28 mouse cellular contexts compared by ENCODE assay signal in the genomic region with DNA sequence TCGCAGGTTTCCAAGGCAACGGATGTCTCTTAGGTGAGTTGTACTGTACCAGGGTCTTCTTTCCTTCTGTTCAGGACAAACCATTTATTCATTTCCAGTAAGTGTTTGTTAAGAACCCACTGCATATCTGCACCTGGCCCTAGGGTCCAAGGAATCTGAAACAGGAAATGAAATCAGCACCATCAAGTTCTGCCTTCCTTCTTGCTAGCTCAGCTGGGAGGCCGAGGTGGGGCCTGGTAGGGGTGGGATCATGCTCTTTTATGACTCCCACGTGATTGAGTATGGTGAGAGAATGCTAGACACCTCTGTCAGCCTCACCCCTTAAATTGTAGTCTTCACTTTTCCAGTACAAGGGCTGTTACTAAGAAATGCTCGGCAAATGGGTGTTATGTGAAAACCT. TPM values are rescaled to one million over a fixed set of nuclear protein-coding genes. Genes with fewer than 3 reads are reported as not detected.
DNase-seq lines count a peak whose midpoint lies in the region; ATAC-seq and TF ChIP-seq lines count a peak whose summit lies in the region.
"Had no signal": no experiment of that assay in that cellular context is flagged by ENCODE, and none has a peak within 500 bp of the region (broad histone marks: within the 10 kb centered on the region; RNA-seq: fewer than 3 reads in every experiment).

No protein-coding gene starts in this region.

- no peak for TF ChIP-seq CTCF in thymus, adult 2 months (IDR thresholded peaks at IDR 0.05; ENCODE audit: borderline replicate concordance, control insufficient read depth, extremely low read depth, insufficient read depth, low read length, poor library complexity)

- no peak overlapping the region for H3K27ac ChIP-seq in thymus, adult 2 months (ENCODE audit: control insufficient read depth, insufficient read depth, low read length)
- H3K27ac ChIP-seq in intestine, embryonic 16.5 days (ENCODE audit: low read length), result no peak overlapping the region
- H3K27ac ChIP-seq: embryonic facial prominence, embryonic 15.5 days; heart, adult 2 months; heart, embryonic 13.5 days; hindbrain, embryonic 12.5 days; layer of hippocampus, adult 2 months; limb, embryonic 15.5 days; liver, embryonic 14.5 days; neural tube, embryonic 13.5 days; stomach, embryonic 15.5 days had no signal

- H3K27me3 ChIP-seq in thymus, adult 2 months (ENCODE audit: control insufficient read depth, insufficient read depth, low read length), result no peaks in the 10 kb centered on the region
- H3K27me3 ChIP-seq in intestine, embryonic 16.5 days (replicated peaks; ENCODE audit: control insufficient read depth, insufficient read depth, low read length), result no peaks in the 10 kb centered on the region
- H3K27me3 ChIP-seq: embryonic facial prominence, embryonic 15.5 days; heart, embryonic 13.5 days; hindbrain, embryonic 12.5 days; limb, embryonic 15.5 days; neural tube, embryonic 13.5 days; stomach, embryonic 15.5 days had no signal

- no peaks in the 10 kb centered on the region for H3K9me3 ChIP-seq in intestine, embryonic 16.5 days (ENCODE audit: control insufficient read depth, low read length)
- H3K9me3 ChIP-seq: embryonic facial prominence, embryonic 15.5 days; heart, embryonic 13.5 days; hindbrain, embryonic 12.5 days; limb, embryonic 15.5 days; neural tube, embryonic 13.5 days; stomach, embryonic 15.5 days had no signal

- no peaks in the 10 kb centered on the region for H3K36me3 ChIP-seq in thymus, adult 2 months (ENCODE audit: control insufficient read depth, insufficient read depth, low read length)
- H3K36me3 ChIP-seq in intestine, embryonic 16.5 days (ENCODE audit: control insufficient read depth, insufficient read depth, low read length), result no peaks in the 10 kb centered on the region
- H3K36me3 ChIP-seq: embryonic facial prominence, embryonic 15.5 days; heart, embryonic 13.5 days; hindbrain, embryonic 12.5 days; limb, embryonic 15.5 days; neural tube, embryonic 13.5 days; stomach, embryonic 15.5 days had no signal

- WGBS in thymus, adult 2 months, result 52% methylated on average over 5 of the region's 5 CpGs
- 56% methylated on average over 5 of the region's 5 CpGs for WGBS in intestine, embryonic 16.5 days

- no peak for TF ChIP-seq POLR2A in thymus, adult 2 months (IDR thresholded peaks at IDR 0.05; ENCODE audit: control insufficient read depth, extremely low read depth, insufficient read depth, low read length, poor library complexity)

- peak; percentile 74 for ATAC-seq in intestine, embryonic 16.5 days
- ATAC-seq: forebrain, embryonic 14.5 days; midbrain, embryonic 16.5 days had no signal

- DNase-seq in thymus, adult 2 months, result peak; percentile 22
- DNase-seq in thymus, adult 18-20 months, result no peak
- peak; percentile 51 for DNase-seq in thymus, postnatal 0 days (ENCODE audit: low spot score)
- DNase-seq in adrenal gland, postnatal 36 days, result no peak
- no peak for DNase-seq in cerebellum, postnatal 36 days
- DNase-seq in layer of hippocampus, adult 11-12 months (ENCODE audit: low spot score), result no peak
- DNase-seq: adrenal gland, adult 2 months; cerebellum, adult 2 months; cerebellum, postnatal 25 days; gastrocnemius, postnatal 25 days; heart, adult 2 months; heart, postnatal 14 days; kidney, adult 2 months; kidney, postnatal 10 days; layer of hippocampus, postnatal 36 days; lung, embryonic 14.5 days had no signal

- peaks cover 5% of the 10 kb centered on the region for H3K4me1 ChIP-seq in thymus, adult 2 months (replicated peaks; ENCODE audit: control insufficient read depth, insufficient read depth, low read length)
- no peaks in the 10 kb centered on the region for H3K4me1 ChIP-seq in intestine, embryonic 16.5 days (ENCODE audit: control insufficient read depth, insufficient read depth, low read length)
- H3K4me1 ChIP-seq: heart, embryonic 13.5 days; hindbrain, embryonic 12.5 days; stomach, embryonic 15.5 days had no signal

- no peak overlapping the region for H3K9ac ChIP-seq in intestine, embryonic 16.5 days (ENCODE audit: low read depth, low read length)
- H3K9ac ChIP-seq: embryonic facial prominence, embryonic 15.5 days; heart, embryonic 13.5 days; hindbrain, embryonic 12.5 days; limb, embryonic 15.5 days; liver, embryonic 14.5 days; lung, embryonic 14.5 days; neural tube, embryonic 13.5 days; stomach, embryonic 15.5 days had no signal

- no peak overlapping the region for H3K4me3 ChIP-seq in thymus, adult 2 months (ENCODE audit: control insufficient read depth, insufficient read depth, low read length)
- H3K4me3 ChIP-seq in intestine, embryonic 16.5 days (ENCODE audit: low read length), result no peak overlapping the region
- H3K4me3 ChIP-seq: embryonic facial prominence, embryonic 15.5 days; heart, adult 2 months; heart, embryonic 13.5 days; hindbrain, embryonic 12.5 days; layer of hippocampus, adult 2 months; limb, embryonic 15.5 days; myocyte; neural tube, embryonic 13.5 days; stomach, embryonic 15.5 days had no signal

- no peak overlapping the region for H3K4me2 ChIP-seq in intestine, embryonic 16.5 days (ENCODE audit: low read depth, low read length)
- H3K4me2 ChIP-seq: embryonic facial prominence, embryonic 15.5 days; heart, embryonic 13.5 days; hindbrain, embryonic 12.5 days; limb, embryonic 15.5 days; lung, embryonic 14.5 days; neural tube, embryonic 13.5 days; stomach, embryonic 15.5 days had no signal

RNA-seq across cellular contexts. Expression of a gene that starts 13.1 kb away (rescaled TPM):
- polyA plus RNA-seq in thymus, adult 2 months (2012; rRNA removed), result 0.68 and 0.90 TPM in 2 replicates
- polyA plus RNA-seq in intestine, embryonic 16.5 days (2015; fragmentation: Nextera tagmentation; extraction: Ambion mirVana), result 0.36 and 0.72 TPM in 2 replicates
- polyA plus RNA-seq in thymus, postnatal 0 days (2015; fragmentation: Nextera tagmentation; extraction: Ambion mirVana), result 0.33 and 0.82 TPM in 2 replicates
- total RNA-seq in adrenal gland, postnatal 36 days (2021), result under 1 TPM in 1 of 2 experiments, not detected in 1; 0.40 TPM
- total RNA-seq: heart, adult 2 months had no signal
- polyA plus RNA-seq: hindbrain, embryonic 12.5 days; myocyte; neural tube, embryonic 13.5 days had no signal

RNA-seq across cellular contexts. Expression of a gene that starts 13.2 kb away (rescaled TPM):
- 0.82 and 1.1 TPM in 2 replicates for polyA plus RNA-seq in thymus, adult 2 months (2012; rRNA removed)
- polyA plus RNA-seq in intestine, embryonic 16.5 days (2015; fragmentation: Nextera tagmentation; extraction: Ambion mirVana), result 0.79 and 0.89 TPM in 2 replicates
- 1.4 TPM in 2 replicates for polyA plus RNA-seq in thymus, postnatal 0 days (2015; fragmentation: Nextera tagmentation; extraction: Ambion mirVana)
- under 1 TPM in 1 of 2 experiments, not detected in 1; 0.33 TPM for total RNA-seq in adrenal gland, postnatal 36 days (2021)
- total RNA-seq: adrenal gland, adult 2 months; gastrocnemius, postnatal 25 days; layer of hippocampus, postnatal 36 days had no signal
- polyA plus RNA-seq: adrenal gland, adult 2 months; forebrain, embryonic 14.5 days; heart, adult 2 months; hindbrain, embryonic 12.5 days; midbrain, embryonic 16.5 days; neural tube, embryonic 13.5 days had no signal

RNA-seq across cellular contexts. Expression of a gene that starts 56.4 kb away (rescaled TPM):
- 11.8 and 14.4 TPM in 2 replicates for polyA plus RNA-seq in thymus, adult 2 months (2012; rRNA removed)
- polyA plus RNA-seq in intestine, embryonic 16.5 days (2015; fragmentation: Nextera tagmentation; extraction: Ambion mirVana), result 104 and 107 TPM in 2 replicates
- 207 and 222 TPM in 2 replicates for polyA plus RNA-seq in thymus, postnatal 0 days (2015; fragmentation: Nextera tagmentation; extraction: Ambion mirVana)
- 100 to 1,000 TPM; 192 to 211 TPM for total RNA-seq in adrenal gland, postnatal 36 days (2021)

Comparison
In these comparisons a context has a peak if more than half of its experiments do, and no peak if none do; other contexts are left out.
1. DNase-seq: peak in thymus, adult 2 months (single experiment) and thymus, postnatal 0 days (single experiment); none in thymus, adult 18-20 months (0 of 2), adrenal gland, postnatal 36 days (0 of 2), cerebellum, postnatal 36 days (0 of 2) and layer of hippocampus, adult 11-12 months (single experiment).